9 mouse cellular contexts compared by ENCODE assay signal in genomic region chr7:142506501-142506900, GRCm38 (mm10). TPM values are rescaled to one million over a fixed set of nuclear protein-coding genes. Genes with fewer than 3 reads are reported as not detected.
DNase-seq lines count a peak whose midpoint lies in the region; ATAC-seq lines count a peak whose summit lies in the region.
"Had no signal": no experiment of that assay in that cellular context is flagged by ENCODE, and none has a peak within 500 bp of the region (broad histone marks: within the 10 kb centered on the region; RNA-seq: fewer than 3 reads in every experiment).

No protein-coding gene starts in this region.

- peak; percentile 58 for ATAC-seq in hindbrain, embryonic 16.5 days
- peak; percentile 73 for ATAC-seq in midbrain, embryonic 16.5 days

- 44% methylated on average over 4 of the region's 4 CpGs for WGBS in heart, embryonic 10.5 days
- 50% methylated on average over 4 of the region's 4 CpGs for WGBS in embryonic facial prominence, embryonic 10.5 days
- WGBS in hindbrain, embryonic 16.5 days = 24% methylated on average over 4 of the region's 4 CpGs
- WGBS in midbrain, embryonic 16.5 days = 14% methylated on average over 4 of the region's 4 CpGs

- H3K36me3 ChIP-seq in heart, embryonic 10.5 days = no peaks in the 10 kb centered on the region
- H3K36me3 ChIP-seq in embryonic facial prominence, embryonic 10.5 days (replicated peaks) = no peaks in the 10 kb centered on the region
- no peaks in the 10 kb centered on the region for H3K36me3 ChIP-seq in hindbrain, embryonic 16.5 days (ENCODE audit: control insufficient read depth, insufficient read depth, low read length)
- no peaks in the 10 kb centered on the region for H3K36me3 ChIP-seq in midbrain, embryonic 16.5 days (ENCODE audit: control insufficient read depth, insufficient read depth, low read length)

- DNase-seq in heart, embryonic 10.5 days (ENCODE audit: low spot score) = no peak
- no peak for DNase-seq in heart, postnatal 36 days
- no peak for DNase-seq in embryonic facial prominence, embryonic 10.5 days (ENCODE audit: low spot score)
- no peak for DNase-seq in ovary, postnatal 36 days (ENCODE audit: low spot score)
- no peak for DNase-seq in layer of hippocampus, adult 9-10 months (ENCODE audit: low spot score)
- no peak for DNase-seq in heart, postnatal 14 days

- H3K4me1 ChIP-seq in heart, embryonic 10.5 days = peaks cover 69% of the 10 kb centered on the region
- H3K4me1 ChIP-seq in embryonic facial prominence, embryonic 10.5 days = peaks cover 65% of the 10 kb centered on the region
- peaks cover 15% of the 10 kb centered on the region for H3K4me1 ChIP-seq in hindbrain, embryonic 16.5 days (ENCODE audit: control insufficient read depth, insufficient read depth, low read depth, low read length)
- peaks cover 14% of the 10 kb centered on the region for H3K4me1 ChIP-seq in midbrain, embryonic 16.5 days (ENCODE audit: control insufficient read depth, insufficient read depth, low read length)

- peak overlapping the region; percentile 77 for H3K27ac ChIP-seq in heart, embryonic 10.5 days
- peak overlapping the region; percentile 76 for H3K27ac ChIP-seq in embryonic facial prominence, embryonic 10.5 days (replicated peaks)
- H3K27ac ChIP-seq in hindbrain, embryonic 16.5 days (ENCODE audit: low read depth, low read length) = no peak overlapping the region
- no peak overlapping the region for H3K27ac ChIP-seq in midbrain, embryonic 16.5 days (ENCODE audit: low read length)

- peak overlapping the region; percentile 19; the same call in 1 of the 2 replicates for H3K9ac ChIP-seq in hindbrain, embryonic 16.5 days (ENCODE audit: low read depth, low read length)
- H3K9ac ChIP-seq in midbrain, embryonic 16.5 days (ENCODE audit: low read depth, low read length) = 0 out of 2 replicates have a peak overlapping the region, but pooled peaks have one; percentile 43

- H3K9me3 ChIP-seq in heart, embryonic 10.5 days = no peaks in the 10 kb centered on the region
- H3K9me3 ChIP-seq in embryonic facial prominence, embryonic 10.5 days = no peaks in the 10 kb centered on the region
- H3K9me3 ChIP-seq in hindbrain, embryonic 16.5 days (ENCODE audit: control insufficient read depth, low read length) = no peaks in the 10 kb centered on the region
- no peaks in the 10 kb centered on the region for H3K9me3 ChIP-seq in midbrain, embryonic 16.5 days (replicated peaks; ENCODE audit: control insufficient read depth, low read length, poor library complexity, severe bottlenecking)

- intact Hi-C loops in heart, postnatal 36 days (cut with DNase I) = no loop called here
- intact Hi-C loops in heart, postnatal 14 days (cut with DNase I) = no loop called here

- no peak overlapping the region for H3K4me2 ChIP-seq in hindbrain, embryonic 16.5 days (ENCODE audit: low read length)
- H3K4me2 ChIP-seq in midbrain, embryonic 16.5 days (ENCODE audit: low read length) = no peak overlapping the region

- H3K4me3 ChIP-seq in heart, embryonic 10.5 days = no peak overlapping the region
- no peak overlapping the region for H3K4me3 ChIP-seq in embryonic facial prominence, embryonic 10.5 days
- H3K4me3 ChIP-seq in hindbrain, embryonic 16.5 days (ENCODE audit: low read length) = no peak overlapping the region
- H3K4me3 ChIP-seq in midbrain, embryonic 16.5 days (ENCODE audit: low read depth, low read length) = no peak overlapping the region

- H3K27me3 ChIP-seq in heart, embryonic 10.5 days (ENCODE audit: insufficient read depth, poor library complexity, severe bottlenecking) = no peaks in the 10 kb centered on the region
- H3K27me3 ChIP-seq in embryonic facial prominence, embryonic 10.5 days (replicated peaks; ENCODE audit: low read depth, poor library complexity, severe bottlenecking) = no peaks in the 10 kb centered on the region
- H3K27me3 ChIP-seq in hindbrain, embryonic 16.5 days (replicated peaks; ENCODE audit: control insufficient read depth, insufficient read depth, low read length) = no peaks in the 10 kb centered on the region
- no peaks in the 10 kb centered on the region for H3K27me3 ChIP-seq in midbrain, embryonic 16.5 days (ENCODE audit: control insufficient read depth, insufficient read depth, low read depth, low read length)

RNA-seq across cellular contexts. Expression of gene Tnnt3, which starts 7.9 kb away (rescaled TPM):
- polyA plus RNA-seq in heart, embryonic 10.5 days (2016; fragmentation: Nextera tagmentation; extraction: Ambion mirVana) = 9.5 and 10.4 TPM in 2 replicates
- total RNA-seq in heart, postnatal 36 days (2021) = under 1 TPM; 0.61 to 0.68 TPM
- polyA plus RNA-seq in embryonic facial prominence, embryonic 10.5 days (2016; fragmentation: Nextera tagmentation; extraction: Ambion mirVana) = 1.4 and 1.6 TPM in 2 replicates
- 3.1 and 25.7 TPM in 2 replicates for polyA plus RNA-seq in hindbrain, embryonic 16.5 days (2015; fragmentation: Nextera tagmentation; extraction: Ambion mirVana)
- 0.91 and 1.6 TPM in 2 replicates for polyA plus RNA-seq in midbrain, embryonic 16.5 days (2015; fragmentation: Nextera tagmentation; extraction: Ambion mirVana)
- 1 to 10 TPM; 1.2 to 1.4 TPM for total RNA-seq in heart, postnatal 14 days (2021)
- total RNA-seq: left cerebral cortex, postnatal 36 days had no signal

RNA-seq across cellular contexts. Expression of gene Mrpl23, which starts 26.0 kb away (rescaled TPM):
- polyA plus RNA-seq in heart, embryonic 10.5 days (2016; fragmentation: Nextera tagmentation; extraction: Ambion mirVana) = 17.1 and 25.1 TPM in 2 replicates
- 10 to 100 TPM; 12.8 to 13.1 TPM for total RNA-seq in heart, postnatal 36 days (2021)
- polyA plus RNA-seq in embryonic facial prominence, embryonic 10.5 days (2016; fragmentation: Nextera tagmentation; extraction: Ambion mirVana) = 18.1 and 22.4 TPM in 2 replicates
- polyA plus RNA-seq in hindbrain, embryonic 16.5 days (2015; fragmentation: Nextera tagmentation; extraction: Ambion mirVana) = 22.3 and 26.2 TPM in 2 replicates
- 15.6 and 18.6 TPM in 2 replicates for polyA plus RNA-seq in midbrain, embryonic 16.5 days (2015; fragmentation: Nextera tagmentation; extraction: Ambion mirVana)
- total RNA-seq in heart, postnatal 14 days (2021) = 1 to 10 TPM; 2.7 to 7.4 TPM

RNA-seq across cellular contexts. Expression of gene Lsp1, which starts 45.9 kb away (rescaled TPM):
- 32.0 and 36.9 TPM in 2 replicates for polyA plus RNA-seq in heart, embryonic 10.5 days (2016; fragmentation: Nextera tagmentation; extraction: Ambion mirVana)
- 10 to 100 TPM; 31.7 to 40.4 TPM for total RNA-seq in heart, postnatal 36 days (2021)
- 20.9 and 21.4 TPM in 2 replicates for polyA plus RNA-seq in embryonic facial prominence, embryonic 10.5 days (2016; fragmentation: Nextera tagmentation; extraction: Ambion mirVana)
- 5.5 and 6.0 TPM in 2 replicates for polyA plus RNA-seq in hindbrain, embryonic 16.5 days (2015; fragmentation: Nextera tagmentation; extraction: Ambion mirVana)
- polyA plus RNA-seq in midbrain, embryonic 16.5 days (2015; fragmentation: Nextera tagmentation; extraction: Ambion mirVana) = 4.8 and 5.1 TPM in 2 replicates
- total RNA-seq in heart, postnatal 14 days (2021) = 10 to 100 TPM; 63.5 to 77.2 TPM

Comparison
In these comparisons a context has a peak if more than half of its experiments do, and no peak if none do; other contexts are left out.
1. H3K27ac ChIP-seq: peak in heart, embryonic 10.5 days (single experiment) and embryonic facial prominence, embryonic 10.5 days (single experiment); none in hindbrain, embryonic 16.5 days (single experiment) and midbrain, embryonic 16.5 days (single experiment).